Mouse (Mus musculus) heart, embryonic 15.5 days (tissue): ENCODE data around the gene B4galnt1. TPM values are rescaled to one million over a fixed set of nuclear protein-coding genes. Genes with fewer than 3 reads are reported as not detected.
"Not testable (repeated sequence)": the region's sequence is repeated elsewhere in the genome, so short reads cannot be mapped to it uniquely, and the experiment has no call there.

Experiments
- ATAC-seq: fragments of 200-750 bp; cut with Nextera tagmentation; replicated peaks from 2 replicates; pipeline ENCODE4 v1.8.0; 2017; ENCODE audit warnings: low read depth, moderate TSS enrichment; ENCODE audit not compliant: insufficient number of reproducible peaks, insufficient read depth, low FRiP score
- H3K27ac ChIP-seq: fragments of 300-500 bp; sonication (generic); 2 replicates; pipeline ENCODE4 v1.5.1; 2015; ENCODE audit warnings: mild to moderate bottlenecking, inconsistent platforms
- H3K27me3 ChIP-seq: fragments of 300-500 bp; sonication (generic); 2 replicates; pipeline ENCODE4 v1.6.1; 2015; ENCODE audit warnings: inconsistent platforms
- H3K36me3 ChIP-seq: fragments of 300-500 bp; sonication (generic); 2 replicates; pipeline ENCODE4 v1.6.1; 2015; ENCODE audit warnings: mild to moderate bottlenecking, inconsistent platforms
- H3K4me1 ChIP-seq: fragments of 300-500 bp; sonication (generic); replicated peaks from 2 replicates; pipeline ENCODE4 v1.6.1; 2015; ENCODE audit warnings: inconsistent platforms
- H3K4me2 ChIP-seq: fragments of 300-500 bp; sonication (generic); 2 replicates; pipeline ENCODE4 v1.6.1; 2015; ENCODE audit warnings: inconsistent platforms, mild to moderate bottlenecking, moderate library complexity
- H3K4me3 ChIP-seq: fragments of 300-500 bp; sonication (generic); 2 replicates; pipeline ENCODE4 v1.5.1; 2015; ENCODE audit warnings: mild to moderate bottlenecking, inconsistent platforms
- H3K9ac ChIP-seq: fragments of 300-500 bp; sonication (generic); 2 replicates; pipeline ENCODE4 v1.6.1; 2015; ENCODE audit warnings: mild to moderate bottlenecking, inconsistent platforms
- H3K9me3 ChIP-seq: fragments of 300-500 bp; sonication (generic); replicated peaks from 2 replicates; pipeline ENCODE4 v1.6.1; 2016; ENCODE audit warnings: inconsistent platforms
- WGBS: fragments of 180-500 bp; shearing (Covaris S2); methylation state at CpG from one replicate; pipeline ENCODE4 v1.1.7; 2015; ENCODE audit warnings: mixed read lengths; 5-methylcytosine and 5-hydroxymethylcytosine counted together
- polyA plus RNA-seq: library from polyadenylated mRNA; unstranded; fragments of >200 nt; fragmentation: Nextera tagmentation; extraction: Ambion mirVana; gene quantifications from 2 replicates; pipeline ENCODE4 v1.2.1, GENCODE M21; 2015

B4galnt1 gene
- polyA plus RNA-seq, 1 experiment from 2014 or later = 1.5 TPM

DNA sequence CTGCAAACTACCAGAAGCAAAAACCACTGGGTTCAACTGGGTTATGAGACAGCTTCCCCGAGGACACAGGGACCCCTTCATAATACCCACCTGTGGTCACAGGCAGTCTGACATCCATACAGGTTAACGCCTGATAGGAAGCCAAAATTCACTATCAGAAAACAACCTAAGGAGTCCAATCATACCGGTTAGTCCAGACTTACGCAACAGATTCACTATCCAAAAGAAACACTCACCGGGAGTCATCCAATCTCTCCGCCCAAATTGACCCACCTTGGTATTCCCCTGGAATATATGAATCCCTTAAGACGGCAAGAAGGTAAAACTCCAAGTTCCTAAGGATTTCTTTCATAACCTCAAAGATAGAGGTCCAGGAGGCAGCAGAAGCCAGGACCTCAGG lies 20.5 kb upstream of the B4galnt1 start:
- Histone ChIP-seq H3K27ac (no peak overlapping the region), H3K9ac (no peak overlapping the region), H3K4me1 (no peaks in the 10 kb centered on the region), H3K9me3 (no peaks in the 10 kb centered on the region), H3K4me3 (no peak overlapping the region), H3K27me3 (no peaks in the 10 kb centered on the region), H3K36me3 (no peaks in the 10 kb centered on the region), H3K4me2 (no peak overlapping the region)
- ATAC-seq = no peak
- 83% methylated on average over 7 of the region's 7 CpGs for WGBS

DNA sequence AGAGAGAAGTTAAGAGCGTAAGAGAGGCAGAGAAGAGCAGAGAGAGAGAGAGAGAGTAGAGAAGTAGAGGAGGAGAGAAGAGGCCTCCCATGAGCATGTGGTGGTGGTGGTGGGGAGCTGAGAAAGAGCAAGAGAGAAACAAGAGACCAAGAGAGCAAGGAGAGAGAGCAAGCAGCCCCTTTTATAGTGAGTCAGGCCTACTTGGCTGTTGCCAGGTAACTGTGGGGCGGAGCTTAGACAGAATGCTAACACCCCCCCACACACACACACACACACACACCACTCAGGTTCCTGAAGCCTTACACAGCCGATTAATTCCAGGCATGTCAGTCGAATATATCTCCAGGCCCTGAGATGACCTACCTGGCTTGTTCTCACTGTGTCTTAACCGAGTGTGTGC lies 19.7 kb upstream of the B4galnt1 start:
- no peak overlapping the region for H3K4me2 ChIP-seq
- no peaks in the 10 kb centered on the region for H3K27me3 ChIP-seq
- no peaks in the 10 kb centered on the region for H3K4me1 ChIP-seq
- WGBS = 73% methylated on average over 5 of the region's 5 CpGs
- no peak overlapping the region for H3K9ac ChIP-seq
- no peak overlapping the region for H3K27ac ChIP-seq
- H3K9me3 ChIP-seq = no peaks in the 10 kb centered on the region
- ATAC-seq = no peak
- no peaks in the 10 kb centered on the region for H3K36me3 ChIP-seq
- no peak overlapping the region for H3K4me3 ChIP-seq

GRCm38 (mm10) chr10:127147135-127147534 lies 17.9 kb upstream of the B4galnt1 start:
- Histone ChIP-seq H3K36me3 (no peaks in the 10 kb centered on the region), H3K4me2 (no peak overlapping the region), H3K9ac (no peak overlapping the region), H3K27ac (no peak overlapping the region), H3K4me3 (no peak overlapping the region), H3K4me1 (no peaks in the 10 kb centered on the region), H3K9me3 (no peaks in the 10 kb centered on the region), H3K27me3 (no peaks in the 10 kb centered on the region)
- ATAC-seq = no peak
- WGBS = 67% methylated on average over 6 of the region's 6 CpGs

GRCm38 (mm10) chr10:127150471-127150872 lies 14.6 kb upstream of the B4galnt1 start:
- no peak for ATAC-seq
- no peak overlapping the region for H3K9ac ChIP-seq

GRCm38 (mm10) chr10:127151233-127151632 lies 13.8 kb upstream of the B4galnt1 start:
- not testable (repeated sequence) for H3K27me3 ChIP-seq, H3K4me1 ChIP-seq, H3K4me2 ChIP-seq, H3K9ac ChIP-seq, H3K4me3 ChIP-seq, H3K36me3 ChIP-seq, ATAC-seq, H3K27ac ChIP-seq, H3K9me3 ChIP-seq
- WGBS = 83% methylated on average over 3 of the region's 3 CpGs

More at GRCm38 (mm10) chr10:127150471-127150872, 14.6 kb upstream of the B4galnt1 start:
- Histone ChIP-seq H3K4me2 (no peak overlapping the region), H3K4me3 (no peak overlapping the region), H3K27ac (no peak overlapping the region), H3K4me1 (no peaks in the 10 kb centered on the region), H3K36me3 (no peaks in the 10 kb centered on the region), H3K9me3 (no peaks in the 10 kb centered on the region), H3K27me3 (no peaks in the 10 kb centered on the region)
- 65% methylated on average over 4 of the region's 4 CpGs for WGBS

DNA sequence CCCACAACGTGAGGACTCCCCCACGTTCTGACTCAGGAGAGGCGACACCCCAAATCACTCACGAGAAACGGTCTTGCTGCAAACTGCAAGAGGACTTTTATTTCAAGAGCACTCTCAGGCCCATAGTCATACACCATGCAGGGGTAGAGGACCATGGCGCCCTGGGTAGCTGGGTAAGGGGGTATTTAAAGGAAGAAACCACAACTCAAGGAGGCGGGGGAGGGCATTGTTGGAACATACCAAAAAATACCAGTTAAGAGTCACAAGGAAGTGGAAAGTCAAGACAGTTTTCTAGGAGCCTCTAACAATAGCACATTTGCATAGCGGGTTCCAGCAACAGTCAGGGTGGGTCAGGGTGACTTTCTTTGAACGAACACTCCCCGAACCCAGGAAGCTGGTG lies 12.5 kb upstream of the B4galnt1 start:
- ATAC-seq = not testable (repeated sequence)
- WGBS = 80% methylated on average over 10 of the region's 10 CpGs

GRCm38 (mm10) chr10:127153323-127153722 lies 11.7 kb upstream of the B4galnt1 start:
- H3K4me1 ChIP-seq = no peaks in the 10 kb centered on the region
- H3K9ac ChIP-seq = no peak overlapping the region
- no peaks in the 10 kb centered on the region for H3K9me3 ChIP-seq
- H3K36me3 ChIP-seq = no peaks in the 10 kb centered on the region
- no peak overlapping the region for H3K4me2 ChIP-seq
- H3K27me3 ChIP-seq = no peaks in the 10 kb centered on the region
- H3K4me3 ChIP-seq = no peak overlapping the region
- H3K27ac ChIP-seq = no peak overlapping the region
- ATAC-seq = no peak
- 86% methylated on average over 7 of the region's 7 CpGs for WGBS

More for the DNA sequence above, 12.5 kb upstream of the B4galnt1 start:
- H3K9ac ChIP-seq, H3K4me1 ChIP-seq, H3K36me3 ChIP-seq, H3K27ac ChIP-seq, H3K4me2 ChIP-seq, H3K9me3 ChIP-seq, H3K27me3 ChIP-seq, H3K4me3 ChIP-seq: not testable (repeated sequence)

GRCm38 (mm10) chr10:127154241-127154640 lies 10.8 kb upstream of the B4galnt1 start:
- no peak for ATAC-seq
- Histone ChIP-seq H3K9ac (no peak overlapping the region), H3K27ac (no peak overlapping the region), H3K36me3 (no peaks in the 10 kb centered on the region), H3K4me2 (no peak overlapping the region), H3K27me3 (no peaks in the 10 kb centered on the region), H3K9me3 (no peaks in the 10 kb centered on the region), H3K4me3 (no peak overlapping the region), H3K4me1 (no peaks in the 10 kb centered on the region)
- 92% methylated on average over 2 of the region's 2 CpGs for WGBS

GRCm38 (mm10) chr10:127154652-127155051 lies 10.4 kb upstream of the B4galnt1 start:
- 84% methylated on average over 5 of the region's 5 CpGs for WGBS
- no peaks in the 10 kb centered on the region for H3K36me3 ChIP-seq
- no peaks in the 10 kb centered on the region for H3K4me1 ChIP-seq
- ATAC-seq = no peak
- no peaks in the 10 kb centered on the region for H3K27me3 ChIP-seq
- no peak overlapping the region for H3K4me2 ChIP-seq
- no peak overlapping the region for H3K4me3 ChIP-seq
- H3K9me3 ChIP-seq = no peaks in the 10 kb centered on the region
- no peak overlapping the region for H3K27ac ChIP-seq
- no peak overlapping the region for H3K9ac ChIP-seq

GRCm38 (mm10) chr10:127156089-127156488 lies 8.9 kb upstream of the B4galnt1 start:
- no peak for ATAC-seq
- H3K4me2 ChIP-seq = no peak overlapping the region
- no peaks in the 10 kb centered on the region for H3K4me1 ChIP-seq
- 84% methylated on average over 1 of the region's 1 CpGs for WGBS
- no peak overlapping the region for H3K27ac ChIP-seq
- H3K9me3 ChIP-seq = no peaks in the 10 kb centered on the region
- H3K4me3 ChIP-seq = no peak overlapping the region
- no peak overlapping the region for H3K9ac ChIP-seq
- H3K27me3 ChIP-seq = no peaks in the 10 kb centered on the region
- no peaks in the 10 kb centered on the region for H3K36me3 ChIP-seq

DNA sequence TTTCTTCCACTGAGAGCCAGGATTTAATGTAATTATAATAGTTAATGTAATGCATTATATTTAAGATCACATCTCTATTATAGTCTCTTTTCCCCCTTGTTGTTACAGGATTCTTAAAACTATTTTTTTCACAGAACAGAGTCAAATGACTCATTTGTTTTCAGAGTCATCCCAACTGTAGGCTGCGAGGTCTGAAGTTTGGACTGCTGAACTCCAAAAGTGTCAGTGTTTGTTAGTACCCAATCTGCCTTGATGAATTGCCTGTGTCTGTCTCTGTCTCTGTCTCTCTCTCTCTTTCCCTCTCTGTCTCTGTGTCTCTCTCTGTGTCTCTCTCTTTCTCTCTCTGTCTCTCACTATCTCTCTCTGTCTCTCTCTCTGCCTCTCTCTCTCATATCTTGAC lies 8.5 kb upstream of the B4galnt1 start:
- H3K9me3 ChIP-seq = no peaks in the 10 kb centered on the region
- no peak overlapping the region for H3K27ac ChIP-seq
- H3K4me2 ChIP-seq = no peak overlapping the region
- no peaks in the 10 kb centered on the region for H3K4me1 ChIP-seq
- no peak overlapping the region for H3K4me3 ChIP-seq
- WGBS = 79% methylated on average over 1 of the region's 1 CpGs
- no peaks in the 10 kb centered on the region for H3K36me3 ChIP-seq
- no peak overlapping the region for H3K9ac ChIP-seq
- ATAC-seq = no peak
- H3K27me3 ChIP-seq = no peaks in the 10 kb centered on the region

DNA sequence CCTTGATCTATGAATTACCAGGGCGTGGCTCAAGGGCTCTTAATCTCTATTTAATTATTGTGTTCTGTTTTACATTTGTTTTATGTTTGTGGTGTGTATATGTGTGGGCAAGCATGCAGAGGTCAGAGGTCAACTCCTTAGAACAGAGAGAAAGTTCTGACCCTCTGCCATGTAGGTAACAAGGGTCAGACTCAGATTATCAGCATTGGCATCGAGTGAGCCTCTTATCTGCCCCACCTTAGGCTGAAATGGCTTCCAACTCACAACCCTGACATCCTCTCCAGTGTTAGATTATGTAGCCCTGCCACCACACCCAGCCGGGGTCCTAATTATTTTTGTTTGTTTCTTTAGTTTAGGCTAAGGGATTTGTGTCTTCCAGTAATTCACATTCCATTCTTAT lies 6.6 kb upstream of the B4galnt1 start:
- WGBS = 56% methylated on average over 3 of the region's 3 CpGs
- Histone ChIP-seq H3K36me3 (no peaks in the 10 kb centered on the region), H3K27me3 (peaks cover 7% of the 10 kb centered on the region), H3K4me3 (no peak overlapping the region), H3K4me1 (no peaks in the 10 kb centered on the region), H3K4me2 (no peak overlapping the region), H3K9ac (no peak overlapping the region), H3K9me3 (no peaks in the 10 kb centered on the region), H3K27ac (no peak overlapping the region)
- no peak for ATAC-seq
